Mouse (Mus musculus): ENCODE data around the gene Fam78a.

GRCm38 (mm10) chr2:32085231-32085630 is 574 bp upstream of the Fam78a start:
- TF ChIP-seq CTCF (IDR thresholded peaks at IDR 0.05; ENCODE audit: low read depth) (no peak), EP300 (optimal IDR thresholded peaks at IDR 0.05) (no peak)
